Mouse (Mus musculus) bone marrow macrophage, adult 2 months (primary cell): ENCODE measurements around the gene Susd6.

Experiments
- CTCF ChIP-seq: IDR thresholded peaks from 2 replicates; pipeline ENCODE4 v1.5.1; 2012; ENCODE audit warnings: low read depth, mild to moderate bottlenecking, low read length, moderate library complexity
- POLR2A ChIP-seq: IDR thresholded peaks from 2 replicates; pipeline ENCODE4 v1.6.1; 2012; ENCODE audit warnings: mild to moderate bottlenecking, low read depth, low read length, borderline replicate concordance

DNA sequence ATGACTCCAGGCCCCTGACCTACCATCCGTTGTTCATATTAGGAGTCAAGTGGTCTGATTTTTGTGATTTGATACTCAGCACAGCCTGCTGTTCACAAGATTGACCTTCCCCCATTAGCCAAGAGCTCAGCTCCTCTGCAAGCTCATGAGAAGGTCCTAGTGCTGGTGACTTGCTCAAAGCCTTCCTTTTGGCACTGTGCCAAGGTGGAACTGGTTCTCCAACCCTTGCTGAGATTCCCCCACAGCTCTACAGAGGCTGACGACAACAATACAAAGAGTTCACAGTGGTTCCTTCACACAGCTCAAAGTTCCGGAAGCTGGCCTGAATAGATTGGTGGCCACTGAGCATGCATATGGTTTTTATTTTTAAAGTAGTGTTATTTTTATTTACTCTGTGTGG, 133.9 kb downstream of the Susd6 start:
- TF ChIP-seq CTCF (no peak), POLR2A (no peak)
